Mouse (Mus musculus) forebrain, embryonic 16.5 days (tissue): ENCODE results near the gene Cd1d1. TPM values are rescaled to one million over a fixed set of nuclear protein-coding genes. Genes with fewer than 3 reads are reported as not detected.

Experiments
- ATAC-seq: fragments of 200-750 bp; cut with Nextera tagmentation; 2 replicates; pipeline ENCODE4 v1.8.0; 2017; ENCODE audit warnings: mild to moderate bottlenecking, moderate library complexity
- H3K27ac ChIP-seq: fragments of 300-500 bp; sonication (generic); 2 replicates; pipeline ENCODE4 v1.5.1; 2014; ENCODE audit warnings: low read length, control low read depth
- H3K27me3 ChIP-seq: fragments of 300-500 bp; sonication (generic); replicated peaks from 2 replicates; pipeline ENCODE4 v1.6.1; 2014; ENCODE audit warnings: low read length; ENCODE audit not compliant: control insufficient read depth, insufficient read depth
- H3K36me3 ChIP-seq: fragments of 300-500 bp; sonication (generic); 2 replicates; pipeline ENCODE4 v1.6.1; 2014; ENCODE audit not compliant: control insufficient read depth, insufficient read depth
- H3K4me1 ChIP-seq: fragments of 300-500 bp; sonication (generic); replicated peaks from 2 replicates; pipeline ENCODE4 v1.6.1; 2014; ENCODE audit warnings: low read length; ENCODE audit not compliant: control insufficient read depth, insufficient read depth
- H3K4me2 ChIP-seq: fragments of 300-500 bp; sonication (generic); 2 replicates; pipeline ENCODE4 v1.6.1; 2014; ENCODE audit warnings: mild to moderate bottlenecking, low read length, control low read depth
- H3K4me3 ChIP-seq: fragments of 300-500 bp; sonication (generic); replicated peaks from 2 replicates; pipeline ENCODE4 v1.5.1; 2014; ENCODE audit warnings: mild to moderate bottlenecking, low read length, control low read depth
- H3K9ac ChIP-seq: fragments of 300-500 bp; sonication (generic); replicated peaks from 2 replicates; pipeline ENCODE4 v1.6.1; 2014; ENCODE audit warnings: low read depth, low read length, control low read depth
- H3K9me3 ChIP-seq: fragments of 300-500 bp; sonication (generic); 2 replicates; pipeline ENCODE4 v1.6.1; 2016; ENCODE audit warnings: low read length; ENCODE audit not compliant: control insufficient read depth
- WGBS: fragments of 180-500 bp; shearing (Covaris S2); extraction: QIAGEN DNeasy Blood & Tissue Kit; methylation state at CpG from one replicate; pipeline ENCODE4 v1.1.7; 2014; 5-methylcytosine and 5-hydroxymethylcytosine counted together
- polyA plus RNA-seq: library from polyadenylated mRNA; unstranded; fragments of >200 nt; fragmentation: Nextera tagmentation; extraction: Ambion mirVana; gene quantifications from 2 replicates; pipeline ENCODE4 v1.2.1, GENCODE M21; 2015

Cd1d1 gene
- 69.8 and 80.4 TPM in 2 replicates for polyA plus RNA-seq

DNA sequence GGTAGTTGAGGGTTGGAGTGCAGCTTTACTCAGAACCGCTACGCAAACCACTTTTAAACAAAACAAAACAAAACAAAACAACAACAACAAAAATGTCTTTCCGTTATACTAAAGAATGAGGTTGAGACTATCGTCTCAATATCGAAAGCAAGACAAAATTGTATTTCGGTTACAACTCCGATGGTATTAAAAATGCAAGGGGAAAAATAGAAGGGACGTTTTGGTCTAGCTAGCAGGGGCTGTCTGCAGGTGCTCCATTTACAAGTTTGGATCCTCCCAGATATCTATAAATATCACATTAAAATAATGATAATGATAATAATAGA is at the start of gene Cd1d1:
TSS of gene Cd1d1 (minus strand) at position 27 of the 326 bp plus-strand sequence.
- H3K4me2 ChIP-seq = peak within 1 kb of the TSS; percentile 67
- H3K9me3 ChIP-seq = no peaks in the 10 kb centered on the region
- 9% methylated on average over 8 of the region's 8 CpGs for WGBS

DNA sequence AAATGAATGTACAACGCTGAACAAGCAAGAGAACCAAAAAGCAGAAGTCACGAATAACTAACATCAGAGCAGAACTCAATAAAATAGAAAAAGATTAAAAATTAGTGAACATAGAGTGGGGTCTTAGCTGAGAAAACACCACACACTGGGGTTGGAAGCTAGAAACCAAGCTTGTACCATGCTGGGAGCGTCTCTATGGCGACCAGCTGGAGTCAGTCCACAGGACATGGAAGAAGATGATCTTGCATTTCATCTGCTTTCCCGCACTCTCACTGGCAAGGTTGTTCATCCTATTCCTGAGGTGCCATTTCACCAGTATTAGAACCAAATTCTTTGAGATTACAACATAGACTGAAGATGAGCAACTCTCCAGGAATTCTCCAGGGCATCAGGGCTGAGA is 48.6 kb upstream of the Cd1d1 start:
- H3K9me3 ChIP-seq = no peaks in the 10 kb centered on the region
- no peak overlapping the region for H3K4me3 ChIP-seq
- no peak for ATAC-seq
- WGBS = 91% methylated on average over 5 of the region's 5 CpGs
- H3K4me1 ChIP-seq = no peaks in the 10 kb centered on the region; the same call in 1 of the 2 replicates
- no peaks in the 10 kb centered on the region for H3K36me3 ChIP-seq
- no peaks in the 10 kb centered on the region for H3K27me3 ChIP-seq
- no peak overlapping the region for H3K27ac ChIP-seq
- no peak overlapping the region for H3K4me2 ChIP-seq
- no peak overlapping the region for H3K9ac ChIP-seq

More for the DNA sequence above, at the start of gene Cd1d1:
- Histone ChIP-seq H3K27me3 (no peaks in the 10 kb centered on the region), H3K4me1 (peaks cover 7% of the 10 kb centered on the region), H3K36me3 (no peaks in the 10 kb centered on the region), H3K27ac (peak within 1 kb of the TSS; percentile 88), H3K4me3 (peak within 1 kb of the TSS; percentile 63), H3K9ac (peak within 1 kb of the TSS; percentile 86)
- ATAC-seq = no peak

DNA sequence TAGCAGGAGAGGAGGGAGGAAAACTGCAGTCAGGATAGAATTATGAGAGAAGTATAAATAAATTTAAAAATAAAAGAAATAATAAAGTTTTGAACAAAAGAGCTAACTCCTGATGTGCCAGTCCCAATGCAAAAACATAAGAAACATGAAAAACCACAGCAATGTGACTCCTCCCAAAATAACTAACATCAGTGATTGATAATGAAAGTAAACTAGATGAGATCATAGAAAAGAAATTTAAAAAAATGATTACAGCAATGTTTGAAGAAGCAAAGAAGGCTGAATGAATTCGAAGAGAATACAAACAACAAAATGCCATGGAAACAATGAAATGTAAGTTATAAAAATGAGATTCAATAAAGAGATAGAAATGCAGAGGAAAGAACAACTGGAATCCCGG is 42.5 kb upstream of the Cd1d1 start:
- ATAC-seq = no peak
- Histone ChIP-seq H3K4me1 (no peaks in the 10 kb centered on the region), H3K9me3 (no peaks in the 10 kb centered on the region), H3K27ac (no peak overlapping the region), H3K36me3 (no peaks in the 10 kb centered on the region), H3K4me3 (no peak overlapping the region), H3K4me2 (no peak overlapping the region), H3K9ac (no peak overlapping the region), H3K27me3 (no peaks in the 10 kb centered on the region)
- 82% methylated on average over 2 of the region's 2 CpGs for WGBS

DNA sequence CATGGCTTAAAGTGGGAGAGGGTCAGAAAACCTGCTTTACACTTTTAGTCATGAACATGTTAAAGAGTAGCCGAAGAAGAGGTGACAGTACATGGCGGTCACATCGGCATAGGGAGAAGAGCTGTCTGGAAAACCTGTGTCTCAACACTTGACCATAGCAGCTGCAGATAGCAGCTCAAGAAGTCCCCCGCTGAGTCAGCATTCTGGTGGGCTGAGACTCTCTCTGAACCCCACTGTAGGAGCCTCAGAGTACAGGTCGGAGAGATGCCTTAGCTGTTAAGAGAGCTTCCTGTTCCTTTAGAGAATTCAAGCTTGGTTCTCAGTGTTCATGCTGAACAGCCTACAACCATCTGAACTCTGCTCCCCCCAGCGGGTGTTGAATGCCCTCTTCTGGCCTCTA is 39.3 kb upstream of the Cd1d1 start:
- H3K27me3 ChIP-seq = no peaks in the 10 kb centered on the region
- no peak overlapping the region for H3K9ac ChIP-seq
- H3K36me3 ChIP-seq = no peaks in the 10 kb centered on the region
- WGBS = 86% methylated on average over 6 of the region's 6 CpGs
- ATAC-seq = no peak
- H3K27ac ChIP-seq = no peak overlapping the region
- no peak overlapping the region for H3K4me3 ChIP-seq
- H3K4me1 ChIP-seq = no peaks in the 10 kb centered on the region
- H3K9me3 ChIP-seq = no peaks in the 10 kb centered on the region
- H3K4me2 ChIP-seq = no peak overlapping the region

DNA sequence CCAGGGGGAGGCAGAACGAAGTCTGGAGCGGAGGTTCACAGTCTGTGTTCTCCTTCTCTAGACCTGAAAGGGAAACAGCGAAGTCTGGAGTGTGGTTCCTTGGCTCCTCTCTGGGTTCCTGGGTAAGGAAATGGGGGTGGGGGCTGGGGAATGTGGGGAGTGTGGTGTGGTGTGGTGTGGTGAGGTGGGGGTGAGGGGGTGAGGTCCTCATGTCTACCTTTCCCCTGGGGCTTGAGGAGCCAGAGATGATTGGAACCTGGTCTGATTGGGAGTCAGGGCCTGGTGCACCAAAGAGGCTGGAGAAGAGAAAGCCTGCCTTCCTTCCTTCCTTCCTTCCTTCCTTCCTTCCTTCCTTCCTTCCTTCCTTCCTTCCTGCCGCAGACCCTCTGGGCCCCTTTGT is 34.8 kb upstream of the Cd1d1 start:
- Histone ChIP-seq H3K9me3 (no peaks in the 10 kb centered on the region), H3K4me1 (no peaks in the 10 kb centered on the region), H3K4me2 (no peak overlapping the region), H3K9ac (no peak overlapping the region), H3K27me3 (no peaks in the 10 kb centered on the region), H3K4me3 (no peak overlapping the region), H3K27ac (no peak overlapping the region), H3K36me3 (no peaks in the 10 kb centered on the region)
- WGBS = 88% methylated on average over 3 of the region's 4 CpGs
- ATAC-seq = no peak; the same call in 1 of the 2 replicates

DNA sequence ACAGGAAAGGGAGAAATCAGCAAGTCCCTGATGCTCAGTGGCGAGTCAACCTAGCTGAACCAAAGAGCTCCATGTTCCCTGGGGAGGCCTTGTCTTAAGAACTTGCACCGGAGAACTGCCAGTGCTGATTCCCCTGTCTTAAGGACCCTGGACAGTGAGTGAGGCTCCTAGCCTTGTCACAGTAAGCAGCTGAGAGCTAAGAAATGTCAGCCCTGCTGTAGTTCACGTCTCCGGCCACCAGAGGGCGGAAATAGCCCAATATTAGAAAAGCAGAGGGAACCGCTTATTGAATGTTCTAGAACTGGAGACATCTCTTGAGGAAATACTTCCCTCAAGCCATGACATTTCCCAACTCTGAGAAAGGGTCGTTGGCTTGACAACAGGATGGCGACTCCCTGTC is 34.1 kb upstream of the Cd1d1 start:
- Histone ChIP-seq H3K36me3 (no peaks in the 10 kb centered on the region), H3K27me3 (no peaks in the 10 kb centered on the region), H3K4me1 (no peaks in the 10 kb centered on the region), H3K4me2 (no peak overlapping the region), H3K4me3 (no peak overlapping the region), H3K27ac (no peak overlapping the region), H3K9ac (no peak overlapping the region), H3K9me3 (no peaks in the 10 kb centered on the region)
- ATAC-seq = peak; percentile 66
- 26% methylated on average over 8 of the region's 8 CpGs for WGBS

DNA sequence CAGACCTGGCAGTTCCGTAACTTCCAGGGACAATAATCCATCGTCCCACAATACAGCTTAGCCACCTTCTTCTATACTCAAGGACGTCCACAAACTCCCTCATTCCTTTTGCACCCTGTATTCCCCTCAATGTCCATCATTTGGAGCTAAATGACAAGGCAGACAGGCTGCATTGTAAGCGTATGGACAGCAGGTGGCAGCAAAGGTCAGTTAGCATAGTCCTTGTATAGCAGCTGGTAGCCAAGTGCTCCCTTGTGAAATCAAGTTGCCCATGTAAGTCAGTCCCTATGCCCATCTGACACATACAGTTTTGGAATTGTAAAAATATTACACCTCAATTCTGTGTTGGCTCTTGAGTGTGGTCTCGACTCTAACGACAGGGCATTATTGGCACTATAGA is 31.6 kb upstream of the Cd1d1 start:
- no peaks in the 10 kb centered on the region for H3K4me1 ChIP-seq
- WGBS = 20% methylated on average over 6 of the region's 6 CpGs
- peak; percentile 64 for ATAC-seq
- H3K27me3 ChIP-seq = no peaks in the 10 kb centered on the region
- no peak overlapping the region for H3K4me2 ChIP-seq
- no peaks in the 10 kb centered on the region for H3K36me3 ChIP-seq
- no peak overlapping the region for H3K9ac ChIP-seq
- H3K27ac ChIP-seq = no peak overlapping the region
- H3K4me3 ChIP-seq = no peak overlapping the region
- no peaks in the 10 kb centered on the region for H3K9me3 ChIP-seq

DNA sequence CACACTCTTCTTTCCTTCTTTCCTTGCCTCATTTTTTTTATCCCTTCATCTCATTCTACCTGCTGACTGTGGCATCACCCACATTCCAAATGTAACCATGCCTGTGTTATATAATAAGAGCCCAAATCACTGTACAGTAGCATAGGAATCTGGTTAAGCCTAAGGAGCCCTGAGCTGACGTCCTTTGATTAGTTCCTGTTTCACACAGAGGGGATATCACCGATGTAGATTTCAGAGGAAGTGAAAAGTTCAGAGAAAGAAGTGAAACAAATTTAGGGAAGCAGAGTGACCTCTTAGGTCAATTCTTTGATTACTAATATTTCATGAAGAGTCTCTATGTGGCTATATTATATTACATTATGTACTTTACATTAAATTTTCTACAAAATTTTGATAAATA is 18.5 kb upstream of the Cd1d1 start:
- H3K9ac ChIP-seq = no peak overlapping the region
- ATAC-seq = no peak
- no peak overlapping the region for H3K27ac ChIP-seq
- H3K9me3 ChIP-seq = no peaks in the 10 kb centered on the region
- H3K36me3 ChIP-seq = no peaks in the 10 kb centered on the region
- H3K4me2 ChIP-seq = no peak overlapping the region
- no peak overlapping the region for H3K4me3 ChIP-seq
- H3K27me3 ChIP-seq = no peaks in the 10 kb centered on the region
- no peaks in the 10 kb centered on the region for H3K4me1 ChIP-seq
- WGBS = 85% methylated on average over 2 of the region's 2 CpGs

DNA sequence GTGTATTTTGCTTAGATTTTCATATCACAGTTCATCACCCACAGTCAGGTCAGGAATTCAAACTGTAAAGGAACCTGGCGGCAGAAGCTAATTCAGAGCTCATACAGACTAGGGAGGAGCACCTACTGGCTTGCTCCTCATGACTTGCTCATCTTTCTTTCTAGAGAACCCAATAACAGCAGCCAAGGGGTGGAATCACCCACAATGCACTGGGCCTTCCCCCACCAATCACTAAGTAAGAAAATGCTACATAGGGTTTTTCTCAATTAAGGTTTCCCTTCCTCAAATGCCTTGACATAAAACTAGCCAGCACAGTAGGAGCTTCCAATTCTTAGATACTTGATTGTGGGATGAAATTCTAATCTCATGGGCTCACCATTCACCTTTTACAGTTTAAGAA is 17.8 kb upstream of the Cd1d1 start:
- Histone ChIP-seq H3K27me3 (no peaks in the 10 kb centered on the region), H3K4me1 (no peaks in the 10 kb centered on the region), H3K36me3 (no peaks in the 10 kb centered on the region), H3K27ac (no peak overlapping the region), H3K4me3 (no peak overlapping the region), H3K9ac (no peak overlapping the region), H3K4me2 (no peak overlapping the region), H3K9me3 (no peaks in the 10 kb centered on the region)
- no peak for ATAC-seq
- WGBS = 89% methylated on average over 1 of the region's 1 CpGs

DNA sequence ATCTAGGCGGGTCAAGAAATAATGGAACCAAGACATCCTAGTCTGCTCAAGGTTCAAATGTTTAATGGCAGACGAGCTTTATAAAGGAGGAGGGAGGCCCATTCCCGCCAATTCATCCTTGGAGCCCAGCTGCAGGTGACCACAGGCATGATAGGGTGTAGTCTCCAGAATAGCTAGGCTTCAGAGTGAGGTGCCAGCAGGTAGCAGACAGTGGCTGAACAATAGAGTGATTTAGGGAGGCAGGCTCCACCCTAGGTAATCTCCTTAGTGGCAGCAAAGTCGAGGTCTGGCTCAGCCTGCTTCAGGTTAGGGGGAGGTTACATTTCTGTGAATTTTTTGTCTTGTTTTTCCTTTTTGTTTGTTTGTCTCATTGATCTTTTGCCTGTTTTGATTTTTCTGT is 16.7 kb upstream of the Cd1d1 start:
- WGBS = 27% methylated on average over 4 of the region's 4 CpGs
- no peak for ATAC-seq

More for the DNA sequence above, 16.7 kb upstream of the Cd1d1 start:
- H3K9ac ChIP-seq = no peak overlapping the region
- H3K4me3 ChIP-seq = no peak overlapping the region
- no peaks in the 10 kb centered on the region for H3K36me3 ChIP-seq
- H3K4me1 ChIP-seq = no peaks in the 10 kb centered on the region
- H3K27ac ChIP-seq = no peak overlapping the region
- H3K27me3 ChIP-seq = no peaks in the 10 kb centered on the region
- H3K9me3 ChIP-seq = no peaks in the 10 kb centered on the region
- H3K4me2 ChIP-seq = no peak overlapping the region
